Mouse (Mus musculus) B cell, adult 2 months (primary cell): ENCODE results near the gene Gm6676.
A peak's percentile ranks its signal among the peaks of the same experiment; 100 is the strongest.
"Not testable (repeated sequence)": the region's sequence is repeated elsewhere in the genome, so short reads cannot be mapped to it uniquely, and the experiment has no call there.

ENCODE experiments used
- DNase-seq, 2 experiments: peaks; one replicate each; pipeline ENCODE4 v3.0.0; 2022

The Gm6676 gene

GRCm38 (mm10) chr14:7125312-7125711 lies at the start of gene Gm6676:
Gm6676 (minus strand) TSS chr14:7125412.
- DNase-seq = not testable (repeated sequence)

- peak; percentile 1 for DNase-seq
These were observed 49.3 kb upstream of the Gm6676 start, which contains the start of gene Gm3512 for GRCm38 (mm10) chr14:7174483-7174971. Gm3512 (minus strand) TSS chr14:7174533.

- DNase-seq = not testable (repeated sequence)
These were observed 19.9 kb downstream of the Gm6676 start for GRCm38 (mm10) chr14:7105124-7105802.

GRCm38 (mm10) chr14:7100521-7100920 lies 24.7 kb downstream of the Gm6676 start, which contains the start of gene Gm3696:
Gm3696 (minus strand) TSS chr14:7100621.
- not testable (repeated sequence) for DNase-seq
